Mouse (Mus musculus) naive thymus-derived CD4-positive, alpha-beta T cell, adult 2 months (primary cell): ENCODE data around the gene Rbpjl.

ENCODE experiments used
- DNase-seq: peaks from one replicate; pipeline ENCODE4 v3.0.0-alpha.2; 2011; ENCODE audit warnings: low read depth

Gene Rbpjl

GRCm38 (mm10) chr2:164393126-164393525 is 9.8 kb upstream of the Rbpjl start:
- DNase-seq, result no peak

DNA sequence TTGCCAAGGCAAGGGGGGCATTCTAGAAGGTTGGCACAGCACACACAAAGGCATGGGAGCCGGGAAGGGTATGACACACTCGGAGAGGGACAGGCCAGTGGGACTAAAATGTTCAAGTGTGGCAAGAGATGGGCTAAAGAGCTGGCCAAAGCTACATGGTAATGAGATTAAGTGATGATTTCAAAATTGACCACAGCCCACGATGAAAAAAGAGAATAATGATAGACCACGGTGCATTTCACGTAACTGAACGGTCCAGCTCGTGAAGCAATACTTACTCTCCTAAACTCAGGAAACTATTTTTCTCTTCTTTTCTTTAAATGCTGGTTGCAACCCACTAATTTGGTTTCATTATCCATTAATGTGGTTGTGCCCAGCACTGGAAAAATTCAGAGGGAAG is 6.9 kb upstream of the Rbpjl start:
- DNase-seq, result no peak

GRCm38 (mm10) chr2:164396911-164397310 is 6.0 kb upstream of the Rbpjl start:
- DNase-seq, result no peak

GRCm38 (mm10) chr2:164403396-164404081 is 598 bp downstream of the Rbpjl start:
- DNase-seq, result no peak

DNA sequence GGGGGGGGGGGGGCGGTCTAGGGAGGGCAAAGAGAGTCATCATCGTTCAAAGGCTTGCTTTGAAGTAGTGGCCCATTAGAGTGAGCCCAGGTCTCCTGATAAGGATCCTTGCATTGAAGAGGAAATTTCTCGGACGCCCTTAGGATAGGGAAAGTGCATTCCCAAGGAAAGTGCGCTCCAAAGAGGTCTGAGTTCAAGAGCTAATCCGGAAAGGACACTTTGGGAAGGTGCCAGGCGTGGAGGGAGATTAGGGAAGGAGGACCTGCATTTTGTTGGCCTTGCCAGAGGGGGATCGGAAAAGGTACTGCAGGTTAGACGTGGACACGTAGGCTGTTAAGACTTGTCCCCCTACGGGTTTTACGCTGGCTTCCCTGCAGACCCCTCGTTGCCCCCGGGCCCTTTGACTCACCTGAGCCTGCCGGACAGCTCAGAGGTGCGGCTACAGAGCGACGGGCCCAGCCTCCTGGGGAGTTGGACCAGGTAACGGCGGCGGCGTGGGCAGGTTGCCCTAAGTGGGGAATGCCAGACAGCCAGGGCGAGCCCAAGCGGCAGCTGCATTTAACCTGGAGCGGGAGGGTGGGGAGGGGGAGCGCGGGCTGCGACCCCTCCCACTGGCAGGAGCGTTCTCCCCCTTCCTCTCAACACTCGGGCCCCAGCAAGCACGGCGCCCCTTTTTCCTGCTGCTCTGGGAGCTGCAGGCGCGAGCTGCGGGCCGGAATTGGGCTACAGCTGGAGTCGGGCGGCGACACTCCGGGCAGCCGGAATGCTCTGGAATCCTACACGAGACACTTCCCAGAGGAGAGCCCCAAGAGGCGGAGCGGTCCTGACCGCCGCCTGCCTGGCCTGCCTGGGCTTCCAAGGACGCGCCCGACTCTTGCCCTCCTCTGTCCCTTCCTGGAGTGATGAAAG is 1.4 kb downstream of the Rbpjl start:
- DNase-seq, result no peak

DNA sequence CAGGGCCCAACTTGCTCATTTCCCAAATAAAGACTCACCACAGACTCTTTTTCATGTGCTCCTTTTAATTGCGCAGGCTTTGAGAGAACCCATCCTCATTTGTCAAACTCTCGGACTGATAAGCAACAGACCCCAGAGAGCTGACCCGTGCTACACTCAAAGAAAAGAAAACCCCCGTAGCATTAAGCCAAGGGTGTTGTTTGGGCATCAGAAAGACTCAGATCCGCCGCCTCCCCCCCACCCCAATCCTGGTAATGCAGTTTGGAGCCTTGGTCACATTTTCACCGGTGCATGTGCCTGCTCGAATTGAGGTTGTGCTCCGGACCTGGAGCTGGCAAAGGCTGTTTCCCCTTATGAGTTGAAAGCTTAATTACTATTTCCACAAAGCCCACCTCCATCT is 2.1 kb downstream of the Rbpjl start, which contains the start of gene Matn4:
Gene Matn4 (minus strand): TSS at position 101 of the 400 bp plus-strand sequence.
- no peak for DNase-seq

DNA sequence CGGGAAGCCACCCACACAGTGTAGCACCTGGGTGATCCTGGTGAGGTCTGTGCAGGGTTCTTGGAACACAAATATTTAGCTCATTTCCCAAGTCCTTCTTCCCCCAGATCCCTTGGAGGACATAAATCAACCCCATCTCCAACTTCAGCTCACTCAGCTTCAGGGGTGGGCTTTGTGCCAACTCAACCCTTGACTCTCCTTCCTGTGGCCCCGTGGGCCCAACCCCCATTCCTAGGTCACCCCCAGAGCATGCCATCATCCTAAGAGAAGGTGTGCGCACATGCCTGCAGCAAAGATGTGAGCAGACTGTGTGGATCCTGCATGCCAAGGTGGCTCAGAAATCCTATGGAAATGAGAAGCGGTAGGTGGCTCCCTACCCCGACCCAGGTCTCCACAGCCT is 2.6 kb downstream of the Rbpjl start:
- no peak for DNase-seq

- DNase-seq, result peak; percentile 66
Observed at GRCm38 (mm10) chr2:164407708-164408107, 4.8 kb downstream of the Rbpjl start.

GRCm38 (mm10) chr2:164414167-164414566 is 11.2 kb downstream of the Rbpjl start:
- no peak for DNase-seq

DNA sequence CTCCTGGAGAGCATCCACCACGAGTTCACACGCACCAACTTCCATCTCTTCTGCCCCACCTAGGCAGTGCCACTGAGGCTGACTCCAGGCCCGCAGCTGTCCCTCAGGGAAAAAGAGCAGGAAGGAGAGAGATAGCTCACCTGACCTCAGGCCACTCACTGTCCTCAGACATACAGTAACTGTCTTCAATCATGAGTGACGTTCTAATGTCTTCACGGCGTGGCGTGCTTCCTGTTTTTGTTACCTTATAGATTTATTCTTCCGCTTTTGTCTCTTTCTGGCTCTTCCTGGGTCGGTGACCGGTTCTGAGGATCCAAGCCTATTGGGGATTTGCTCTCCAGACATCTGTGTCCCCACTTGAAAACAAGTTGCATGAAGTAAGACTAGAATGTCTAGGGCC is 11.6 kb downstream of the Rbpjl start:
- DNase-seq, result no peak

DNA sequence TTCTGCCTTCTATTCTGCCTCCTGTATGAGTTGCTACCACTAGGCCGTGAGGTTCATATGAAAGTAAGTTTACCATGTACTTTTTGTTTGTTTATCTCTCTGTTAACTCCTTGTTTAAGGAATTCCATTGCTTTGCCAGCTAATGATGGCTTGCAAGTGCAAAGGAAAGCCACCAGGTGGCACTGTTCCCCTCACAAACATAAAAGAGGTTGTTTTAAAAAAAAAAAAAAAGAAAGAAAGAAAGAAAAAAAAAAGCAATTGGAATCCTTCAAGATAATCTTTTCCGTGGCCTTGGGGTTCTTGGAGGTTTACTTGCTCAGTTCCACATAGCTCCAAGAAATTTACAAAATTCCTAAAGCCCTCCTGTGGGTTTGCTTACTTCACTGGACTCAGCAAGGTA is 14.3 kb downstream of the Rbpjl start:
- peak; percentile 69 for DNase-seq

- DNase-seq, result no peak
Observed at GRCm38 (mm10) chr2:164418308-164418875, 15.5 kb downstream of the Rbpjl start.

GRCm38 (mm10) chr2:164419489-164419888 is 16.5 kb downstream of the Rbpjl start:
- no peak for DNase-seq

DNA sequence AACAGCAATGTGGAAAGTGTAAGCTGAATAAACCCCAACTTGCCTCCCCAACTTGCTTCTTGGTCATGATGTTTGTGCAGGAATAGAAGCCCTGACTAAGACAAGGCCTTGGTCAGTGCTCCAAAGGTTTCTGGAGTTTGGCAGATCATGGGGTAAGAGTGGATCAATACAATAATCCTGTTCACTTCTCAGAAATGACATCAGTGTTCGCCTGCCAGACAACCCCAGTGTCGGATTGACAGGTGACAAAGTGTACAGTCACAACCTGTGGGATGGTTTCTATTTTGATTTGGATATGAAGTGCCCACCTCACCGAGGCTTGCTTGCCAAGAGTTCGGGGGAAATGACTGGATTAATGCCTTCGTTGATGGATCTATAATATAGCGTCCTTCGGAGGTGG is 18.4 kb downstream of the Rbpjl start:
- DNase-seq, result no peak

- DNase-seq, result no peak
Observed at GRCm38 (mm10) chr2:164421979-164422378, 19.0 kb downstream of the Rbpjl start.

DNA sequence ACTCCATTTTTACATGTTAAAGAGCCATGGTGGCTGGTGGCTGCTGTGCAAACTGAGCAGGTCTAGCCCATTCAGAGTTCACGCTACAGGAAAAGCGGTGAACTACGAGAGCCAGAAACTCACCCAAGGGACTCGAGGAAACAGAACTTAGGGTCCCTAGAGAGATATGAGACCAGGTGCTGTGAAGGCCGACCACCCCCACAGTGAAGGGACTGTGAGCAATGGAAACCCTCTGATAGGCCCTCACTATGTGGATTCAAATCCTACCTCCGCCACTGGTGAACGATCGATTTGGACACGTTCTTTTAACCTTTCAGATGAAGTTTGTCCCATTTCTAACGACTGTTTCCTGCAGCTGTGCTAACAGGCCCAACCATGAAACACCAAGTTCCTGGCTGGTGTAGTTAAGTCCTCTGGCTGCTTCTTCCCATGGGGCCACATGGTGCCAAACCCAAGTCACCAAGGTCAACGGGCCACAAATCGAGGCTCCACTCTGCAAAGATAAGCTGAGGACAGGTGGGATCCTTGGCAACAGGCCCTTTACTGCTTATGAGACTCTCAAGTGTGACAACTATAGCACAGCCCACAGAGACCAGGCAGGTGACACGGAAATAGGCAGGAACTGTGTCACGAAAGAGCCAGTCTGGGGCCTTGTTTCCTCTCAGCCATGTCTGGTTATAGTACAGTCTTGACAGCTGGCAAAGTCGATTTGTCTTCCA is 19.9 kb downstream of the Rbpjl start:
- DNase-seq, result no peak

DNA sequence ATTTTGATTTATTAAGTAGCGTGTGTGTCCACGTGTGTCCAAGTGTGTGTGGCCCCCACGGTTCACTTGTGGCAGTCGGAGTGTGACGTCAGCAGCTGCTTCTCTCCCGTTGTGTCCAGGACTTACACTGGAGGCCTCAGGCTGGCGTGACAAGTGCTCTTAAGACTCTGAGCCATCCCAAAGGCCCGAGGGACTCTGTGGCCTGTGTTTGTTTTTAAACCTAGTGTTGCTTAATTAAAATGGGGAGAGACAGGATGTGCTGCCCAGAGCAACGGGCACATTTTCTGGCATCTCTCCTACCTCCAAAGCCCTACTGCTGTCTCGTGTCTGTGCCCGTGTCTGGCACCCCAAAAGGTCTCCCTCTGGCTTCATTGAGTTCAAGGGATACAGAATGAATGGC is 20.5 kb downstream of the Rbpjl start:
- DNase-seq, result no peak

DNA sequence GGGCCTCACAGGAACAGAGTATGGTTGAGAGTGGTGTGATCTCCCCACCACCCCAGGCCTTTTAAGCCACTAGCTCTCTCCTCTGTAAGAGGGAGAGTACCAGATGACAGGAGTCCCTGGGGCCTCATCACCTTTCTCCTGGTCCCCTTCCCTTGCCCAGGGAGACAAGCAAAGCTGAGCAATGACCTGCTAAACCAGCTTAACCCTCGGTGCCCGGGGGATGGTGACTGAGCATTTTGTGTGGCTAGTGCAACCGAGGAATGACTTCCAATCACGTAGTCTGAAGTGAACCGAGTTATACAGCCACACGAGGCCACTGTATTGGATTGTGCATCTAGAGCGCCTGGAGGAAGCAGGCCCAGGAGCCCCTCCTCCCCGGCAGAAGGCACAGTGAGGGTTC is 21.5 kb downstream of the Rbpjl start:
- no peak for DNase-seq

DNA sequence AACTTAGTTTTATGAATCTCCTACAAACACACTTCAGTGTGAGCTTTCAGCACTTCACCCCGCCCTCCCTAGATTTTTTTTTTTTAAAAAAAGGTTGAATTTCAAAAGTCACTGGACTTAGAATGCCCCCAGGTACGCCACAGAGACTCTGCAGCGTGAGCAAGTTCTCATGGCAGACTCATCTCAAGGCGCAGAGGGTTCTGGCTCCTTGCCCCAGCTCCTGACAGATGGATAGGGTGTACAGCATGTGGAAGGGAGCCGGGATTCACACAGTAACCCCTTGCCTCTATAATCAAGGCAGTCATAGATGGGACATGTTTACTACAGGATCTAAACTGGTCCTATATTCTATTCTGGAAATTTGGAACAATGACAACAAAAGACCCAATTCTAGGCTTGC is 22.5 kb downstream of the Rbpjl start:
- no peak for DNase-seq

DNA sequence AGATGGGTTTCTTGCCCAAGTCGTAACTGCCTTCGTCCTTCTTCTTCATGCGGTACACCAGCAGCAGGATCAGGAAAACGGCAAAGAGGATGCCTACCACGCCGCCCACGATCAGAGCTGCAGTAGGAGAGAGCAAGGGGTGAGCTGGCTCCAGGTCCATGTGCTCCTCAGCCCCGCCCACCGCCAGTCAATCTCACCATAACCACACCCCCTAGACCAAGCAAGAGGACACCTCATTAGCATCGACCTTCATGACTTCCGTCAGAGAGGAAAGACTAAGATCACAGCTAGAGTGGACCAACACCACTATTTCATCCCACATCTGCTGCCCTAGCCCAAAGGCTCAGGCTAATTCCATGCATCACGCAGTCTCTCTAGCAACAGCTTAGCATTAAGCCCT is 23.2 kb downstream of the Rbpjl start:
- no peak for DNase-seq

DNA sequence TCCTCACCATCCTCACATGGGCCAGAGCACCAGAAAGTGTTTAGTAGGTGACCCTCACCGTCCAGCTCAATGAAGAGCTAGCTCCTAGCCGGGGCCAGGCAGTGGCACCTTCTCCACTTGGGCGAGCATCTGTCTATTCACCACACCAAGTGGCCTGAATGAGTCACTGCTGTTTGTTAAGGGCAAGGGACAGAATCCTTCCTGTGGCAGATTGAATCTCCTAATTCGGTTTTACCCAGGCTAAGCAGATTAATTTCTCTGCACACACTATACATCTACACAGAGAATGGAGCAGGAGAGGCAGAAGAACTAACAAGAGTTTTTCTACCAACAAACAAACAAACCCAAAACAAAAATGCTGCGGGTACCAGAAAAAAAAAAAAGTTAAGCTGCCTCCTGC is 24.0 kb downstream of the Rbpjl start:
- no peak for DNase-seq

- DNase-seq, result no peak
Observed at GRCm38 (mm10) chr2:164428451-164428850, 25.5 kb downstream of the Rbpjl start.
